Mouse (Mus musculus) stomach, embryonic 16.5 days (tissue): ENCODE results near the gene Olfr1095. TPM values are rescaled to one million over a fixed set of nuclear protein-coding genes. Genes with fewer than 3 reads are reported as not detected.

Experiments
- ATAC-seq: fragments of 200-750 bp; cut with Nextera tagmentation; 2 replicates; pipeline ENCODE4 v1.8.0; 2017; ENCODE audit warnings: moderate number of reproducible peaks, moderate TSS enrichment; ENCODE audit not compliant: insufficient read depth, low FRiP score
- H3K27ac ChIP-seq: fragments of 300-500 bp; sonication (generic); 2 replicates; pipeline ENCODE4 v1.5.1; 2014; ENCODE audit warnings: low read length
- H3K27me3 ChIP-seq: fragments of 300-500 bp; sonication (generic); 2 replicates; pipeline ENCODE4 v1.6.1; 2014; ENCODE audit warnings: low read length, control low read depth, mixed read lengths; ENCODE audit not compliant: control insufficient read depth, insufficient read depth
- H3K36me3 ChIP-seq: fragments of 300-500 bp; sonication (generic); 2 replicates; pipeline ENCODE4 v1.6.1; 2014; ENCODE audit warnings: low read length; ENCODE audit not compliant: control insufficient read depth, insufficient read depth
- H3K4me1 ChIP-seq: fragments of 300-500 bp; sonication (generic); 2 replicates; pipeline ENCODE4 v1.6.1; 2014; ENCODE audit warnings: low read length, control low read depth, mixed read lengths; ENCODE audit not compliant: control insufficient read depth, insufficient read depth
- H3K4me2 ChIP-seq: fragments of 300-500 bp; sonication (generic); 2 replicates; pipeline ENCODE4 v1.6.1; 2014; ENCODE audit warnings: low read depth, low read length, mixed read lengths
- H3K4me3 ChIP-seq: fragments of 300-500 bp; sonication (generic); replicated peaks from 2 replicates; pipeline ENCODE4 v1.5.1; 2014; ENCODE audit warnings: mild to moderate bottlenecking, low read length
- H3K9ac ChIP-seq: fragments of 300-500 bp; sonication (generic); 2 replicates; pipeline ENCODE4 v1.6.1; 2014; ENCODE audit warnings: low read length
- H3K9me3 ChIP-seq: fragments of 300-500 bp; sonication (generic); replicated peaks from 2 replicates; pipeline ENCODE4 v1.6.1; 2016; ENCODE audit warnings: low read length, control low read depth; ENCODE audit not compliant: control insufficient read depth
- WGBS: fragments of 180-500 bp; shearing (Covaris S2); extraction: QIAGEN DNeasy Blood & Tissue Kit; methylation state at CpG from one replicate; pipeline ENCODE4 v1.1.7; 2014; 5-methylcytosine and 5-hydroxymethylcytosine counted together
- polyA plus RNA-seq: library from polyadenylated mRNA; unstranded; fragments of >200 nt; fragmentation: Nextera tagmentation; extraction: Ambion mirVana; gene quantifications from 2 replicates; pipeline ENCODE4 v1.2.1, GENCODE M21; 2015

Olfr1095 gene
- polyA plus RNA-seq: not detected in 2 replicates

GRCm38 (mm10) chr2:86851596-86851995 is at the start of gene Olfr1095:
Gene Olfr1095 (minus strand): TSS chr2:86851696.
- no peak within 1 kb of the TSS for H3K27ac ChIP-seq
- WGBS: 84% methylated on average over 3 of the region's 3 CpGs

GRCm38 (mm10) chr2:86892116-86892515 is 40.6 kb upstream of the Olfr1095 start, which contains the start of gene Olfr1097:
Gene Olfr1097 (minus strand): TSS chr2:86892216.
- H3K4me1 ChIP-seq: no peaks in the 10 kb centered on the region
- no peak within 1 kb of the TSS for H3K9ac ChIP-seq
- no peak within 1 kb of the TSS for H3K4me3 ChIP-seq
- no peak within 1 kb of the TSS for H3K27ac ChIP-seq
- no peaks in the 10 kb centered on the region for H3K9me3 ChIP-seq
- no peaks in the 10 kb centered on the region for H3K27me3 ChIP-seq
- no peak within 1 kb of the TSS for H3K4me2 ChIP-seq
- no peak for ATAC-seq
- H3K36me3 ChIP-seq: no peaks in the 10 kb centered on the region
- WGBS: 88% methylated on average over 1 of the region's 1 CpGs

More at GRCm38 (mm10) chr2:86851596-86851995, at the start of gene Olfr1095:
- no peak within 1 kb of the TSS for H3K9ac ChIP-seq
- no peaks in the 10 kb centered on the region for H3K27me3 ChIP-seq
- no peak for ATAC-seq
- H3K4me3 ChIP-seq: no peak within 1 kb of the TSS
- no peaks in the 10 kb centered on the region for H3K4me1 ChIP-seq
- H3K4me2 ChIP-seq: no peak within 1 kb of the TSS
- no peaks in the 10 kb centered on the region for H3K9me3 ChIP-seq
- no peaks in the 10 kb centered on the region for H3K36me3 ChIP-seq

DNA sequence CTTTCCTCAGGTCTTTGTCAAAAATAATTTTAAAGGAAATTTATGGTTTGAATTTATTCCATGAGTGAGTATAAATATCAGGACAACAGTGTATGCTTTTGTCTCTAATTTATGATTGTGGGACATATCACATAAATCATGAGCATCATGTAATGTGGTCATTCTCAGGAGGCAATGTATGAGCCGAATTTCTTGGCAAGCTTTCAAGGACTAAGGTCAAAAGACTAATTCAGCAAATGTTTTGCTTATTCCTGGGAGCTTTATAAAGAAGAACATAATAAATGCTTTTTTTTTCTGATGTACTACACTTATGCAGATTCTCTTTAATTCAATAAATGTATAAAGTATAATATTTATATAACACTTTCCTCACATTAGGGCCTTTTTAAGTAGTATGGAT is 23.2 kb upstream of the Olfr1095 start, which contains the start of gene Gm13723:
Gene Gm13723 (minus strand): TSS at position 101 of the 400 bp plus-strand sequence.
- Histone ChIP-seq H3K9ac (no peak within 1 kb of the TSS), H3K4me2 (no peak within 1 kb of the TSS), H3K4me1 (no peaks in the 10 kb centered on the region), H3K9me3 (no peaks in the 10 kb centered on the region), H3K4me3 (no peak within 1 kb of the TSS), H3K36me3 (no peaks in the 10 kb centered on the region), H3K27ac (no peak within 1 kb of the TSS), H3K27me3 (no peaks in the 10 kb centered on the region)
- ATAC-seq: no peak
- 45% methylated on average over 1 of the region's 1 CpGs for WGBS

- Histone ChIP-seq H3K4me2 (no peak within 1 kb of the TSS), H3K9ac (no peak within 1 kb of the TSS), H3K27me3 (no peaks in the 10 kb centered on the region), H3K4me3 (no peak within 1 kb of the TSS), H3K4me1 (no peaks in the 10 kb centered on the region), H3K36me3 (no peaks in the 10 kb centered on the region), H3K9me3 (no peaks in the 10 kb centered on the region), H3K27ac (no peak within 1 kb of the TSS)
- no peak for ATAC-seq
Observed at GRCm38 (mm10) chr2:86824363-86824762, 27.1 kb downstream of the Olfr1095 start, which contains the start of gene Olfr1094. Gene Olfr1094 (plus strand): TSS chr2:86824663.

DNA sequence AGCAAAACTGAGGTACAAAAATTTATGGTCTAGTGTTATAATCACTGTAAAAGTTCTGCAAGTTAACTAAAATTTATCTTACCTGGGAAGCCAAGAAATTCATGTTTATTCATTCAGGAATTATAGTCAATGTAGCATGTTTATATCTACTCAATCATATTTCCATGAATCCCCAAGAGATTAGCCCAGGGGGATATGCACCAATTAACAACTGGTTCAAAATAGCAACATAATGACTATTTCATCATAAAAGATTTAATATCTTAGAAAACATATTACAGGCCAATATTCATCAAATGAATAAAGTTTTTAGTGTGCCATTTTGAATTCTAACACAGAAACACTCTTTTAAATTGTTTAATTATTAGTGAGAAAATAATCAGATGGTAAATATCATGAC is 41.6 kb downstream of the Olfr1095 start, which contains the start of gene Olfr141:
Gene Olfr141 (minus strand): TSS at position 101 of the 400 bp plus-strand sequence.
- Histone ChIP-seq H3K4me3 (no peak within 1 kb of the TSS), H3K9ac (no peak within 1 kb of the TSS), H3K27ac (no peak within 1 kb of the TSS), H3K4me2 (no peak within 1 kb of the TSS), H3K36me3 (no peaks in the 10 kb centered on the region), H3K9me3 (no peaks in the 10 kb centered on the region), H3K27me3 (no peaks in the 10 kb centered on the region), H3K4me1 (no peaks in the 10 kb centered on the region)
- no peak for ATAC-seq

Other genes starting within 250 kb of the Olfr1095 start
- not detected in 2 replicates for gene Olfr1084, start 212.0 kb downstream of the Olfr1095 start, polyA plus RNA-seq
- gene Olfr1085, start 189.7 kb downstream of the Olfr1095 start, polyA plus RNA-seq: not detected in 2 replicates
- not detected in 2 replicates for gene Olfr1086, start 171.6 kb downstream of the Olfr1095 start, polyA plus RNA-seq
- gene Olfr1087, start 153.3 kb downstream of the Olfr1095 start, polyA plus RNA-seq: not detected in 2 replicates
- not detected in 2 replicates for gene Olfr1089, start 118.0 kb downstream of the Olfr1095 start, polyA plus RNA-seq
- not detected in 2 replicates for gene Olfr1090, start 92.7 kb downstream of the Olfr1095 start, polyA plus RNA-seq
- gene Olfr1093, start 69.2 kb downstream of the Olfr1095 start, polyA plus RNA-seq: not detected in 2 replicates
- not detected in 2 replicates for gene Olfr141, start 41.7 kb downstream of the Olfr1095 start, polyA plus RNA-seq
- not detected in 2 replicates for gene Olfr1094, start 27.0 kb downstream of the Olfr1095 start, polyA plus RNA-seq
- gene Gm13723, start 23.1 kb upstream of the Olfr1095 start, polyA plus RNA-seq: not detected in 2 replicates
- gene Olfr1097, start 40.5 kb upstream of the Olfr1095 start, polyA plus RNA-seq: not detected in 2 replicates
- not detected in 2 replicates for gene Olfr1098, start 72.8 kb upstream of the Olfr1095 start, polyA plus RNA-seq
- not detected in 2 replicates for gene Olfr1099, start 109.0 kb upstream of the Olfr1095 start, polyA plus RNA-seq
- gene Olfr1100, start 128.3 kb upstream of the Olfr1095 start, polyA plus RNA-seq: not detected in 2 replicates
- gene Olfr1101, start 139.5 kb upstream of the Olfr1095 start, polyA plus RNA-seq: not detected in 2 replicates
- not detected in 2 replicates for gene Olfr1102, start 146.7 kb upstream of the Olfr1095 start, polyA plus RNA-seq
- not detected in 2 replicates for gene Olfr1104, start 175.4 kb upstream of the Olfr1095 start, polyA plus RNA-seq
- not detected in 2 replicates for gene Olfr1105, start 184.8 kb upstream of the Olfr1095 start, polyA plus RNA-seq
- gene Olfr1106, start 200.6 kb upstream of the Olfr1095 start, polyA plus RNA-seq: not detected in 2 replicates
- gene Olfr1107, start 224.1 kb upstream of the Olfr1095 start, polyA plus RNA-seq: not detected in 2 replicates
- gene Olfr1109, start 244.3 kb upstream of the Olfr1095 start, polyA plus RNA-seq: not detected in 2 replicates